Mouse (Mus musculus) G1E (cell line): ENCODE measurements around the gene Trim63. TPM values are rescaled to one million over a fixed set of nuclear protein-coding genes. Genes with fewer than 3 reads are reported as not detected.
A peak's percentile ranks its signal among the peaks of the same experiment; 100 is the strongest.

Experiments used
- ATAC-seq: 2 replicates; pipeline ENCODE4 v1.8.0; 2016; ENCODE audit warnings: mild to moderate bottlenecking; ENCODE audit not compliant: insufficient number of reproducible peaks, poor library complexity, low FRiP score, severe bottlenecking; ENCODE audit errors: extremely low read depth
- DNase-seq: peaks from one replicate; pipeline ENCODE4 v3.0.0; 2012; ENCODE audit warnings: low spot score
- H3K27me3 ChIP-seq: 2 replicates; pipeline ENCODE4 v1.6.1; 2012; ENCODE audit warnings: mild to moderate bottlenecking, low read length, inconsistent platforms; ENCODE audit not compliant: insufficient read depth
- H3K36me3 ChIP-seq: replicated peaks from 2 replicates; pipeline ENCODE3; 2012; ENCODE audit warnings: mild to moderate bottlenecking, inconsistent platforms
- H3K4me1 ChIP-seq: 2 replicates; pipeline ENCODE4 v1.6.1; 2012; ENCODE audit warnings: low read depth, low read length, inconsistent platforms, mixed read lengths; ENCODE audit not compliant: insufficient read depth
- H3K4me3 ChIP-seq: 2 replicates; pipeline ENCODE4 v1.5.1; 2012; ENCODE audit warnings: low read depth, mild to moderate bottlenecking, inconsistent platforms, low read length, moderate library complexity, mixed read lengths
- H3K9me3 ChIP-seq: replicated peaks from 2 replicates; pipeline ENCODE4 v1.6.1; 2012; ENCODE audit warnings: inconsistent platforms
- CTCF ChIP-seq: IDR thresholded peaks from 2 replicates; pipeline ENCODE4 v1.5.1; 2012; ENCODE audit warnings: low read depth, low read length, inconsistent platforms, mixed read lengths
- GATA1 ChIP-seq: IDR thresholded peaks from 2 replicates; pipeline ENCODE4 v1.6.1; 2012; ENCODE audit warnings: borderline replicate concordance, low read length, inconsistent platforms, mixed read lengths
- GATA2 ChIP-seq: IDR thresholded peaks from 2 replicates; pipeline ENCODE4 v1.6.1; 2012; ENCODE audit warnings: low read depth, low read length, inconsistent platforms, borderline replicate concordance
- POLR2AphosphoS5 ChIP-seq: IDR thresholded peaks from 2 replicates; pipeline ENCODE4 v1.6.1; 2012; ENCODE audit warnings: low read depth, low read length, inconsistent platforms; ENCODE audit not compliant: insufficient replicate concordance
- TAL1 ChIP-seq: conservative IDR thresholded peaks from 2 replicates; pipeline ENCODE4 v1.6.1; 2012; ENCODE audit warnings: low read depth, low read length, inconsistent platforms, mixed read lengths
- polyA plus RNA-seq: library from polyadenylated mRNA; stranded (reverse); fragments of >175 nt; gene quantifications from 2 replicates; pipeline ENCODE4 v1.2.3, GENCODE M21; 2012
- total RNA-seq, 2 experiments: library from RNA; stranded (forward) in 1 of 2; stranded (reverse) in 1 of 2; fragments of 200-1000 nt in 1 of 2; fragments of >200 nt in 1 of 2; fragmentation: Nextera tagmentation in 1 of 2; gene quantifications; 2 replicates each; pipeline ENCODE4 v1.2.3; 2014 to 2017

The Trim63 gene
- total and polyA plus RNA-seq, 3 experiments, result not detected

DNA sequence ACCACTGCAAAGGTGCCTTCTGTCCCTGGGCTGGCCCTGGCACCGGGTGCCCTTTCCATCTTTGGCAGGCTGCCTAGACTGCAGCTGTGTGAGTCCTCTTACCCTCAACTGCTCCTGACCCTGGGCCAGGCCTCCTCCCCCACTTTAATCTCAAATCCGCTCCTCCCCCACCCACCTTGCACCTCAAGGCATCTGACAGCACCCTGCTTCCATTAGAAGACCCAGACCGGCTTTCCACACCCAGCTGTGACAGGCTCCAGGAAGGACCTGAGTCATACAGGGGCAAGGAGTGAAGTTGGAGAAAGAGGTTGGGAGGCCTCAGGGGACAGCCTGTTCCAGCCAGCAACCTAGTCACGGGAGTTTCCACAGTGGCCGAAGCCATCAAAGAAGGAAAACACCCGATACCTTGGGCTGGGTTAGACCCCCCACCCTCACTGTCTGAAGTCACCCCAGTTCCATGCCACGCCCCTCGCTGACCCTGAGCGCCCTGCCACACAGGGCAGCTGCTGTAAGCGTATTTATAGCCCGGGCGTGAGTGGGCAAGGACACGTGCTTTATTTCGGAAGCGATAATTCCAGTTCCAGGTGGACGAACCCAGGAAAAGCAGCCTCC lies 41.0 kb downstream of the Trim63 start:
- ATAC-seq, result no peak
- peak overlapping the region; percentile 53; the same call in 1 of the 2 replicates for H3K4me3 ChIP-seq
- peaks cover 64% of the 10 kb centered on the region for H3K4me1 ChIP-seq
- peaks cover 22% of the 10 kb centered on the region for H3K27me3 ChIP-seq
- DNase-seq, result peak; percentile 43
- TF ChIP-seq TAL1 (no peak), CTCF (no peak), POLR2AphosphoS5 (no peak), GATA1 (no peak)
- peaks cover 55% of the 10 kb centered on the region for H3K36me3 ChIP-seq
- H3K9me3 ChIP-seq, result no peaks in the 10 kb centered on the region

DNA sequence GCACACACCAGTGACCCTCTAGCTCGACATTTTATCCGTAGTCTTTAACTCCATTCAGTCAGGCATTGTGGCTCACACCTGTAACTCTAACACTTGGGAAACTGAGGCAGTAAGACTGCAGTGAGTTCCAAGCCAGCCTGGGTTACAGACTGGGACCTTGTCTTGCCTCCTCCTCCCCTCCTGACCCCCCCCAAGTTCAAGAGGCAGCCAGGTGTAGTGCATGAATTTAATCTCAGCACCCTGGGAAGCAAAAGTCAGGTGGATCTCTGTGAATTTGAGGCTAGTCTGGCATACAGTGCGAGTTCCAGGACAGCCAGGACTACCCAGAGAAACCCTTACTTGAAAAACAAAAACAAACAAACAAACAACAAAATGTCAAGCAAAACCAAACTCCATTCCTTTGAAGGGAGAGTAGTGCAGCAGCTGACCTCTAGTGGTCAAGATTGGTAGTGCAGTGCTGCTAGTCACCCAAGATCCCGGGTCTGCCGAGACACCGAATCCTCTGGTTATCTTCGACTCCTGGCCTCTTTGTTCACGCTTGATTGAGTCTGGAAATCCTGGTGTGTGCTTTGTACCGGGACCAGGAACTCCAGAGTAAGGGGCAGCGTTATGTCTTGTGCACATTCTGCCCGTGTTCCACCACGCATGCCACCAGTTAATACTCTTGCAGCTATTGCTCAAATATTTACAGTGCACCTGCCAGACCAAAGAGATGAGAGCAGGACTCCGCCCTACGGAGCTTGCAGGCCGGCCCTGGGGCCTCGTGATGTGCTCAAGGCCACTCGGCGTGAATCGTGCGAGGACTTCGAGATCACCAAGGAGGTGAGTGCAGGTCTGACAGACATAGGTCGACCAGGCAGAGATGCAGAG lies 41.9 kb downstream of the Trim63 start:
- H3K4me3 ChIP-seq, result no peak overlapping the region; the same call in 1 of the 2 replicates
- TF ChIP-seq TAL1 (no peak), CTCF (peak; percentile 95)
- peaks cover 55% of the 10 kb centered on the region for H3K4me1 ChIP-seq
- no peaks in the 10 kb centered on the region for H3K9me3 ChIP-seq
- peaks cover 29% of the 10 kb centered on the region for H3K27me3 ChIP-seq
- ATAC-seq (no peak), DNase-seq (peak; percentile 67)
- H3K36me3 ChIP-seq, result peaks cover 46% of the 10 kb centered on the region

DNA sequence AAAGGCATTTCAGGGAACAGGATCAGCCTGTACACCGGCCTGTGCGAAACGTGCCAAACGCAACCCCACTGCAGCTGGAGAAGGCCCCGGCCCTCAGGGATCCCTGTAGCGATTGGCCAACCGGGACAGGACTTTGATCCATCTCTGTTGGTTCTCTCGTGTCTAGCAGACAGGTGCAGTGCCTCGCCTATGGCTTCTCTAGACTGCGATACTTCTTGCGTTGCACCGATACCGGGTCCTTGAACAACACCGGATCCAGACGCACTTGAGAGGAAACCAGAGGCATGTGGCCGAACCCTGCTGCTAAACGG lies 42.5 kb downstream of the Trim63 start:
- TF ChIP-seq GATA1 (no peak), CTCF (no peak), POLR2AphosphoS5 (no peak), GATA2 (no peak)

DNA sequence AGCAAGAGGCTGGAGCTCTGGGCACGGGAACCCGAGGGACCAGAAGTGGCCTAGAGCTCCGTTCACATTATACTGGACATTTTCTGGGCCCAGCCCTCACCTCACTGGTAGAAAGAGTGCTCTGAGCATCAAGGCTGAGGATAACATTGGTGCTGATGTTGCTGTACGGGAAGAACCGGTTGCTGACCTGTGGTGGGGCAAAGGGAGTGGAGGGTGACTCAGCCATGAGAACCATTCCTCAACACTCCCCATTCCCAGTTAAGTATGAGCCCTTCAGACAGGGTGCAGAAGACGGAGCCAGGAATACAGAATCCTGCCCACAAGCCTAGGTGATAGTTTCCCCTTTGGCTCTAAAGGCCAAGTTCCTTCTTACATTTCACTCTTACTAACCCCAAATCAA lies 44.7 kb downstream of the Trim63 start:
- peaks cover 18% of the 10 kb centered on the region for H3K36me3 ChIP-seq
- DNase-seq, result no peak
- H3K27me3 ChIP-seq, result peaks cover 52% of the 10 kb centered on the region
- no peaks in the 10 kb centered on the region for H3K9me3 ChIP-seq
- TF ChIP-seq GATA1, result no peak
- TF ChIP-seq GATA2, result no peak
- no peak for TF ChIP-seq TAL1
- no peak for ATAC-seq
- peaks cover 29% of the 10 kb centered on the region for H3K4me1 ChIP-seq
- H3K4me3 ChIP-seq, result no peak overlapping the region

More for the DNA sequence above, 42.5 kb downstream of the Trim63 start:
- Histone ChIP-seq H3K4me1 (peaks cover 49% of the 10 kb centered on the region), H3K9me3 (no peaks in the 10 kb centered on the region), H3K4me3 (no peak overlapping the region), H3K36me3 (peaks cover 40% of the 10 kb centered on the region), H3K27me3 (peaks cover 35% of the 10 kb centered on the region)
- DNase-seq (no peak), ATAC-seq (no peak)

GRCm38 (mm10) chr4:134361215-134361614 lies 46.3 kb downstream of the Trim63 start:
- TF ChIP-seq CTCF (no peak), POLR2AphosphoS5 (no peak), GATA1 (no peak), TAL1 (no peak), GATA2 (no peak)
- Histone ChIP-seq H3K4me1 (peaks cover 14% of the 10 kb centered on the region), H3K27me3 (peaks cover 67% of the 10 kb centered on the region), H3K9me3 (no peaks in the 10 kb centered on the region), H3K4me3 (no peak overlapping the region), H3K36me3 (peaks cover 2% of the 10 kb centered on the region)
- DNase-seq (no peak), ATAC-seq (no peak)

- Histone ChIP-seq H3K4me3 (no peak overlapping the region), H3K36me3 (no peaks in the 10 kb centered on the region), H3K27me3 (peaks cover 66% of the 10 kb centered on the region), H3K4me1 (peaks cover 5% of the 10 kb centered on the region), H3K9me3 (no peaks in the 10 kb centered on the region)
- no peak for ATAC-seq
- TF ChIP-seq CTCF (no peak), GATA1 (no peak), POLR2AphosphoS5 (no peak), TAL1 (no peak), GATA2 (no peak)
- no peak for DNase-seq
Measured at GRCm38 (mm10) chr4:134362124-134362523, 47.2 kb downstream of the Trim63 start.

DNA sequence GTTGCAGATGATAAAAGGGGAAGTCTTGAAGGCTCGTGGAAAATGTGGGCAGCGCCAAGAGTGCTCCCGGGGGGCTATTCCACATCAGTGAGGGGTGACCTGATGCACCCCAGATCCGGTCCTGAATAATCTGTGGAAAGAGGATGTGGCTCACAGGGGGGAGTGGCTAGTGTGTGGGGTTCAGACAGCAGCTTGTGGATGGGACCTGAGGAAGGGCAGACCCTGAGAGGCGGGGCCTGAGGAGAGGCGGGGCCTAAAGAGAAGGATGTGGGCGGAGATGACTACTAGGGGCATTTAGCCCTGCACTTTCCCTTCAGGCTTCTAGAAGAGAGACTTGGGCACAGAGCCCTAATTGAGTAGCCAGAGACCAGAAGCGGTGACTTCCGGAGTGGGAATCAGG lies 47.7 kb downstream of the Trim63 start:
- peaks cover 63% of the 10 kb centered on the region for H3K27me3 ChIP-seq
- DNase-seq (no peak), ATAC-seq (no peak)
- no peaks in the 10 kb centered on the region for H3K36me3 ChIP-seq
- H3K4me3 ChIP-seq, result no peak overlapping the region
- TF ChIP-seq GATA2 (no peak), TAL1 (no peak), POLR2AphosphoS5 (no peak), GATA1 (no peak), CTCF (no peak)
- H3K4me1 ChIP-seq, result peaks cover under 1% of the 10 kb centered on the region; the same call in 1 of the 2 replicates
- H3K9me3 ChIP-seq, result no peaks in the 10 kb centered on the region
